Mouse (Mus musculus) liver, postnatal 0 days (tissue): ENCODE data around the gene Agbl4. TPM values are rescaled to one million over a fixed set of nuclear protein-coding genes. Genes with fewer than 3 reads are reported as not detected.

Experiments used
- ATAC-seq: fragments of 200-750 bp; cut with Nextera tagmentation; 2 replicates; pipeline ENCODE4 v1.8.0; 2017; ENCODE audit warnings: mild to moderate bottlenecking, moderate library complexity
- DNase-seq: peaks from one replicate; pipeline ENCODE4 v3.0.0-alpha.2; 2016
- H3K27ac ChIP-seq: fragments of 300-500 bp; sonication (generic); 2 replicates; pipeline ENCODE4 v1.5.1; 2014; ENCODE audit warnings: antibody characterized with exemption, moderate library complexity, mild to moderate bottlenecking, low read depth
- H3K27me3 ChIP-seq: fragments of 300-500 bp; sonication (generic); 2 replicates; pipeline ENCODE4 v1.6.1; 2014; ENCODE audit warnings: low read length, control low read depth, mixed read lengths; ENCODE audit not compliant: insufficient read depth
- H3K36me3 ChIP-seq: fragments of 300-500 bp; sonication (generic); replicated peaks from 2 replicates; pipeline ENCODE4 v1.6.1; 2014; ENCODE audit warnings: mild to moderate bottlenecking, control low read depth, low read length, moderate library complexity, mixed read lengths; ENCODE audit not compliant: insufficient read depth
- H3K4me1 ChIP-seq: fragments of 300-500 bp; sonication (generic); 2 replicates; pipeline ENCODE4 v1.6.1; 2014; ENCODE audit warnings: antibody characterized with exemption, mild to moderate bottlenecking, control low read depth; ENCODE audit not compliant: insufficient read depth
- H3K4me2 ChIP-seq: fragments of 300-500 bp; sonication (generic); 2 replicates; pipeline ENCODE4 v1.6.1; 2014; ENCODE audit warnings: low read depth, mild to moderate bottlenecking, low read length, moderate library complexity, mixed read lengths
- H3K4me3 ChIP-seq: fragments of 300-500 bp; sonication (generic); 2 replicates; pipeline ENCODE4 v1.5.1; 2014; ENCODE audit warnings: low read depth, low read length
- H3K9ac ChIP-seq: fragments of 300-500 bp; sonication (generic); replicated peaks from 2 replicates; pipeline ENCODE4 v1.6.1; 2014; ENCODE audit warnings: mild to moderate bottlenecking, moderate library complexity
- H3K9me3 ChIP-seq: fragments of 300-500 bp; sonication (generic); 2 replicates; pipeline ENCODE4 v1.6.1; 2016; ENCODE audit warnings: mild to moderate bottlenecking, control low read depth, low read length, mixed read lengths
- CTCF ChIP-seq: sonication (generic); IDR thresholded peaks from 2 replicates; pipeline ENCODE4 v1.5.1; 2016; ENCODE audit warnings: antibody characterized with exemption, low read depth
- EP300 ChIP-seq: IDR thresholded peaks from 2 replicates; pipeline ENCODE4 v1.6.1; 2016; ENCODE audit warnings: antibody characterized with exemption, low read depth, mild to moderate bottlenecking
- WGBS: fragments of 180-500 bp; shearing (Covaris S2); extraction: QIAGEN DNeasy Blood & Tissue Kit; methylation state at CpG from one replicate; pipeline ENCODE4 v1.1.7; 2014; ENCODE audit not compliant: insufficient replicate concordance; 5-methylcytosine and 5-hydroxymethylcytosine counted together
- polyA plus RNA-seq: library from polyadenylated mRNA; unstranded; fragments of >200 nt; fragmentation: Nextera tagmentation; extraction: Ambion mirVana; gene quantifications from 2 replicates; pipeline ENCODE4 v1.2.1, GENCODE M21; 2015

The Agbl4 gene
- polyA plus RNA-seq, 1 experiment from 2014 or later: not detected

DNA sequence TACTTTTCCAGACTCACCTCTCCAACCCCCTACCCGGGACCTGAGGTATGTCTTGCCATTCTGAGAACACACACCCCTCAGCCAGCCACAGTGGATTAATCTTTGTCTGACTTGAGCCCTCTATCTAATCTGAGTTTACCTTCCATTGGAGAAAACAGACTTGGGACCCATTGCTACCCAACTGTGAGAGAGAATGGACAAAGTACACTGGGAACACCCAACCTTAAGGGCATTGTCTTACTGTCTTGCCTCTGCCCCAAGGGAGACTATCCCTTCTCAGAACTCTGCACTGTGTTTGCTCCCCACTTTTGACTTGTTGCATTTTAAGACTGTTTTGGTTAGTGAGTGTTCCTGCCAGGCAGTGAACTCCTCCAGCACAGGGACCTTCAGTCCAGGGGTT lies 1022.0 kb downstream of the Agbl4 start:
- Histone ChIP-seq H3K4me3 (no peak overlapping the region), H3K27me3 (no peaks in the 10 kb centered on the region; the same call in 1 of the 2 replicates), H3K27ac (no peak overlapping the region), H3K36me3 (no peaks in the 10 kb centered on the region), H3K4me1 (no peaks in the 10 kb centered on the region), H3K4me2 (no peak overlapping the region), H3K9ac (no peak overlapping the region), H3K9me3 (no peaks in the 10 kb centered on the region)
- DNase-seq (no peak), ATAC-seq (no peak)
- TF ChIP-seq CTCF (no peak), EP300 (no peak)
- WGBS: 74% methylated on average over 1 of the region's 1 CpGs

- H3K4me2 ChIP-seq: no peak overlapping the region
- H3K36me3 ChIP-seq: no peaks in the 10 kb centered on the region
- 80% methylated on average over 3 of the region's 3 CpGs for WGBS
- H3K9ac ChIP-seq: no peak overlapping the region
- no peaks in the 10 kb centered on the region for H3K9me3 ChIP-seq
- H3K27me3 ChIP-seq: no peaks in the 10 kb centered on the region
- H3K27ac ChIP-seq: no peak overlapping the region
- H3K4me1 ChIP-seq: no peaks in the 10 kb centered on the region
- no peak for DNase-seq
- TF ChIP-seq CTCF (no peak), EP300 (no peak)
- ATAC-seq: no peak
- H3K4me3 ChIP-seq: no peak overlapping the region
These were observed 1022.6 kb downstream of the Agbl4 start for GRCm38 (mm10) chr4:111420031-111420430.

DNA sequence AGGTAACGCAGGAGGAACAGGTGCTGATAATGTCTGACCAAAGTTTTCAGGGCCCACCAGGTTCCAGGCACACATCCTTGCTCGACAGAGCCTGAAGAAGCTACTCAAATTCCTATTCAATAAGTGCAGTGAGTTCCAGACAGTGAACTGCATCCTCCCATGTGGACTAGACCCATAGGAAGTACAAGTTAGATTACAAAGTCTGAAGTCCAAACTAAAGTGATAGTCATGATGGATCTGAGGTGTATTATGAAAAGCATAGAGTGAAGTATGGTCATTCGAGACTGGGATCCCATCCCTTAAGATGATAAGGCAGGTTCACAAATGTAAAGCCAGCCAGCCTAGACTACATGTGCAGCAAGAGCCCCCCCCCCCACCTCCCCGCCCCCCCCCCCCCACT lies 1023.5 kb downstream of the Agbl4 start:
- H3K4me1 ChIP-seq: no peaks in the 10 kb centered on the region
- no peak for DNase-seq
- H3K9ac ChIP-seq: no peak overlapping the region
- WGBS: 80% methylated on average over 4 of the region's 4 CpGs
- no peaks in the 10 kb centered on the region for H3K27me3 ChIP-seq
- no peak overlapping the region for H3K4me3 ChIP-seq
- H3K4me2 ChIP-seq: no peak overlapping the region
- ATAC-seq: no peak
- no peaks in the 10 kb centered on the region for H3K36me3 ChIP-seq
- TF ChIP-seq EP300 (no peak), CTCF (no peak)
- H3K27ac ChIP-seq: no peak overlapping the region
- H3K9me3 ChIP-seq: no peaks in the 10 kb centered on the region

DNA sequence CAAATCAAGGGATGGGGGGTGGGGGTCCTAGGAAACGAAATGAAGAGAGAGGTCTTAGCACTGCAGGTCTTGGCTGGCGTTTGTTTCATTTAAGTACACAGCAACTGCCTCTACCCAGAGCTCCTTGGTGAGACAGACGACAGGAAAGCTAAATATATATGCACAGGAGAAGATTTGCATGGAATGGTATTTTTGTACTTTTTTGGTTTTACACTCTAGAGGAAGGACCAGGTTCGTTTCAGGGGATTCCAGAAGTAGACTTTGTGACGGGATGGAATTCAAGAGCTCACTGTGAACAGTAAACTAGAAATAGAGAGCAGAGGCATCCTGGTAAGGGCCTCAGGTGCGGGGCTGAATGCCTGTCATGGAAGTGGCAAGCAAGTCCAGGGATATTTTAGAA lies 1024.3 kb downstream of the Agbl4 start:
- Histone ChIP-seq H3K4me3 (no peak overlapping the region), H3K4me1 (no peaks in the 10 kb centered on the region), H3K36me3 (no peaks in the 10 kb centered on the region), H3K27ac (no peak overlapping the region), H3K27me3 (no peaks in the 10 kb centered on the region), H3K4me2 (no peak overlapping the region), H3K9me3 (no peaks in the 10 kb centered on the region), H3K9ac (no peak overlapping the region)
- TF ChIP-seq CTCF (no peak), EP300 (no peak)
- DNase-seq (no peak), ATAC-seq (no peak)
- 67% methylated on average over 6 of the region's 6 CpGs for WGBS

DNA sequence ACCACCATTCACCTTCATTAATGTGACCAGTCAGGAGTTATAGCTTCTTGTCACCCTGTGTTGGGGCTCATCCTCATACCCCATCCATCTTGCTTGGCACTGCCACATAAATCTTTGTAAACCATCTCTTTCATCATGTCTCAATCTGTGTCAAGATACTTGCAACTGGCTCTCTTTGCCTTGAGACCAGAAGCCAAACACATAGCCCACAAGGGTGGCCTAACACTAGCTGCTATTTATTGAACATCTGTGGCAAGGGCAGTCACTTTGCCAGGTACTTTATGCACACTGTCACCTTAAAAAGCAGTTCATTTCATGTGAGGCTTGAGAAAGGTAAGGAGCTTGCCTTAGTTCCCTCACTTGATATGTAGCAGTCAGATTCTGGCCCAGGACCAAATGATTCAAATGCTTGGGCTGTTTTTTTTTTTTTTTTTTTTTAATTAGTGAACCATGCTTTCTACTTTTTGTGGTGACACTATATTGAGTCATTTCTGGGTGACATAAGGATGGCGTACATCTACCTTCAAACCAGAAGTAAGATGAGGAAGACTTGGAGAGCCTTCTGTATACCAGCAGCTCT lies 1027.0 kb downstream of the Agbl4 start:
- DNase-seq (no peak), ATAC-seq (no peak)

DNA sequence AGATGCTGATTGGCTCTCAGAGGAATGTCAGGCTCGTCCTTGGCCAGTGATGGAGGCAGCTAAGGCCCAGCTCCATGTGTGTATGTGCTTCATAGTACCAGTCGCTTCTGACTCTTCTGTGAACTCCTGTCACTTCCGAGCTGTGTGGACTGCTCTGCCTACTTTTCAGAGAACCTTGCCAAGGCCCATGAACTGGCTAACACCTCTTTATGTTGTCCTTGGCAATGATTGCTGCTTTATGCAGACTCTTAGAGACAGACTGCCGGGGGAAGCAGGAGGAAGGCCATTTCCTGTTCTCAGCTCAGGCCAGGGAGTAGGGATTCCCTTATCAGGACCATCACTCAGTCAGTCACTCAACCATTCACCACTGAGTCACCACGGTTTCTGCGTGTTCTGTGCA lies 1027.7 kb downstream of the Agbl4 start:
- Histone ChIP-seq H3K4me3 (no peak overlapping the region), H3K9me3 (no peaks in the 10 kb centered on the region), H3K9ac (no peak overlapping the region), H3K27ac (no peak overlapping the region), H3K27me3 (no peaks in the 10 kb centered on the region), H3K4me1 (no peaks in the 10 kb centered on the region), H3K4me2 (no peak overlapping the region), H3K36me3 (no peaks in the 10 kb centered on the region)
- DNase-seq (no peak), ATAC-seq (no peak)
- 45% methylated on average over 6 of the region's 6 CpGs for WGBS
- TF ChIP-seq EP300: no peak
- no peak for TF ChIP-seq CTCF

More for the DNA sequence above, 1027.0 kb downstream of the Agbl4 start:
- no peaks in the 10 kb centered on the region for H3K27me3 ChIP-seq
- no peak overlapping the region for H3K9ac ChIP-seq
- no peaks in the 10 kb centered on the region for H3K36me3 ChIP-seq
- no peaks in the 10 kb centered on the region for H3K4me1 ChIP-seq
- TF ChIP-seq CTCF (no peak), EP300 (no peak)
- H3K27ac ChIP-seq: no peak overlapping the region
- no peak overlapping the region for H3K4me2 ChIP-seq
- H3K4me3 ChIP-seq: no peak overlapping the region
- WGBS: 54% methylated on average over 1 of the region's 1 CpGs
- H3K9me3 ChIP-seq: no peaks in the 10 kb centered on the region

- H3K4me3 ChIP-seq: no peak overlapping the region
- no peak overlapping the region for H3K4me2 ChIP-seq
- no peak overlapping the region for H3K27ac ChIP-seq
- TF ChIP-seq EP300 (no peak), CTCF (no peak)
- H3K27me3 ChIP-seq: no peaks in the 10 kb centered on the region
- no peaks in the 10 kb centered on the region for H3K9me3 ChIP-seq
- no peak for DNase-seq
- no peak for ATAC-seq
- no peaks in the 10 kb centered on the region for H3K4me1 ChIP-seq
- H3K36me3 ChIP-seq: no peaks in the 10 kb centered on the region
- H3K9ac ChIP-seq: no peak overlapping the region
- WGBS: 74% methylated on average over 2 of the region's 2 CpGs
These were observed 1033.7 kb downstream of the Agbl4 start for GRCm38 (mm10) chr4:111431186-111431585.
